17 mouse cellular contexts compared by ENCODE assay signal in genomic region chr11:78430195-78430878, GRCm38 (mm10). TPM values are rescaled to one million over a fixed set of nuclear protein-coding genes. Genes with fewer than 3 reads are reported as not detected.
"Had no signal": no experiment of that assay in that cellular context is flagged by ENCODE, and none has a peak within 500 bp of the region (broad histone marks: within the 10 kb centered on the region; RNA-seq: fewer than 3 reads in every experiment).

No protein-coding gene starts in this region.

- H3K4me2 ChIP-seq: limb, embryonic 12.5 days; liver, embryonic 13.5 days; midbrain, embryonic 13.5 days; stomach, embryonic 15.5 days had no signal

- H3K36me3 ChIP-seq: limb, embryonic 12.5 days; liver, embryonic 13.5 days; midbrain, embryonic 13.5 days; stomach, embryonic 15.5 days had no signal

- H3K27ac ChIP-seq: limb, embryonic 12.5 days; liver, embryonic 13.5 days; midbrain, embryonic 13.5 days; stomach, embryonic 15.5 days had no signal

- H3K9ac ChIP-seq: limb, embryonic 12.5 days; liver, embryonic 13.5 days; liver, postnatal 0 days; midbrain, embryonic 13.5 days; stomach, embryonic 15.5 days had no signal

- H3K4me3 ChIP-seq: limb, embryonic 12.5 days; liver, embryonic 13.5 days; midbrain, embryonic 13.5 days; stomach, embryonic 15.5 days had no signal

- H3K4me1 ChIP-seq: midbrain, embryonic 13.5 days; stomach, embryonic 15.5 days had no signal

- DNase-seq: liver; liver, embryonic 13.5 days; liver, postnatal 0 days; retina, postnatal 1 day; right cerebral cortex, postnatal 4 days; thymus, postnatal 4 days had no signal

- H3K9me3 ChIP-seq: limb, embryonic 12.5 days; liver, embryonic 13.5 days; midbrain, embryonic 13.5 days; stomach, embryonic 15.5 days had no signal

- H3K27me3 ChIP-seq: limb, embryonic 12.5 days; midbrain, embryonic 13.5 days; stomach, embryonic 15.5 days had no signal

- ATAC-seq: liver, postnatal 0 days; midbrain, embryonic 13.5 days had no signal

RNA-seq across cellular contexts. Expression of gene Slc13a2, which starts 8.3 kb away (rescaled TPM):
- total RNA-seq: layer of hippocampus, postnatal 25 days; left cerebral cortex, adult 8-10 months; left cerebral cortex, postnatal 36 days; midbrain, postnatal 0 days had no signal
- polyA plus RNA-seq: limb, embryonic 12.5 days; liver, embryonic 13.5 days; midbrain, embryonic 13.5 days; midbrain, postnatal 0 days; neural tube, embryonic 11.5 days had no signal

RNA-seq across cellular contexts. Expression of gene Slc46a1, which starts 35.2 kb away (rescaled TPM):
- total RNA-seq: neutrophil, adult 5-6 weeks had no signal

RNA-seq across cellular contexts. Expression of gene Foxn1, which starts 44.0 kb away (rescaled TPM):
- total RNA-seq: layer of hippocampus, postnatal 25 days; left cerebral cortex, postnatal 36 days; midbrain, postnatal 0 days; neutrophil, adult 5-6 weeks had no signal
- polyA plus RNA-seq: limb, embryonic 12.5 days; liver, embryonic 13.5 days; liver, postnatal 0 days; midbrain, embryonic 13.5 days; midbrain, postnatal 0 days; neural tube, embryonic 11.5 days; spleen, adult 2 months; testis, adult 2 months had no signal
